Mouse (Mus musculus) cerebellum, adult 2 months (tissue): ENCODE measurements at regions not wholly inside any gene's neighbourhood (a gene's known extent, or its start where the extent isn't known, plus 50 kb on each side); places are given as distances from the start of the nearest gene placed in this dataset.

Experiments used
- CTCF ChIP-seq: fragments of 200-500 bp; IDR thresholded peaks from 2 replicates; pipeline ENCODE4 v1.5.1; 2011; ENCODE audit warnings: low read depth, mild to moderate bottlenecking, control low read depth, low read length, moderate library complexity, borderline replicate concordance; ENCODE audit not compliant: insufficient read depth
- POLR2A ChIP-seq: fragments of 200-500 bp; IDR thresholded peaks from 2 replicates; pipeline ENCODE4 v1.6.1; 2011; ENCODE audit warnings: low read length, control low read depth, borderline replicate concordance; ENCODE audit not compliant: insufficient read depth

DNA sequence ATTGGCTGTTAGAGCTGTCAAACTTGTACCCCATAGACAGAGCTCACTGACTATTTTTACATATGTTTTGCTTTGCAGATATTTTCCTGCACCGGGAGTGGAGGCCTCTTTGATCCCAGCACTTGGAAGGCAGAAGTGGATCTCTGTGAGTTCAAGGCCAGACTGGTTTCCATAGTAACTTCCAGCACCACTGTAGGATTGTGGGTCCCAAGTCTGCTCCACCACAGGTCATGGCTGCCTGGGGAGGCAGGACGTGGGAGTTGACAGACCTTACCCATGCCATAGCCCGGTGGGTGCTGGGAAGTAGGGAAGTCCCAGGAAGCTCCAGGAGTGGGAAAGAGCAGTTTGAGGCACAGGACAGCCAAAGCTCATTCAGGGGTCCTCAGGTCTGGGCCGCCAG is 1180.8 kb downstream of the 9330182O14Rik start:
- no peak for TF ChIP-seq POLR2A
- no peak for TF ChIP-seq CTCF
